Mouse (Mus musculus) macrophage (primary cell): ENCODE data around the gene Helz. TPM values are rescaled to one million over a fixed set of nuclear protein-coding genes. Genes with fewer than 3 reads are reported as not detected.

Source experiments
- H3K27ac ChIP-seq: fragments of 350-480 bp; formaldehyde crosslinking; 2 replicates; pipeline ENCODE4 v1.9.0; 2021
- H3K36me3 ChIP-seq: fragments of 350-480 bp; formaldehyde crosslinking; 2 replicates; pipeline ENCODE4 v1.9.0; 2021; ENCODE audit errors: inconsistent target
- H3K4me3 ChIP-seq: fragments of 350-480 bp; formaldehyde crosslinking; 2 replicates; pipeline ENCODE4 v1.9.0; 2021; ENCODE audit errors: inconsistent target
- H3K79me2 ChIP-seq: fragments of 350-480 bp; formaldehyde crosslinking; 2 replicates; pipeline ENCODE4 v1.9.0; 2021; ENCODE audit errors: inconsistent target
- WGBS: methylation state at CpG from one replicate; pipeline ENCODE4 v1.1.7; 2026; ENCODE audit warnings: inconsistent platforms; ENCODE audit not compliant: missing documents; 5-methylcytosine and 5-hydroxymethylcytosine counted together
- polyA plus RNA-seq: library from polyadenylated mRNA; stranded (reverse); fragments of 250-400 nt; gene quantifications from 3 replicates; pipeline ENCODE4 v1.2.4, GENCODE M21; 2018; ENCODE audit warnings: inconsistent platforms

Helz gene
- polyA plus RNA-seq, 1 experiment from 2014 or later, result 26.0 TPM

DNA sequence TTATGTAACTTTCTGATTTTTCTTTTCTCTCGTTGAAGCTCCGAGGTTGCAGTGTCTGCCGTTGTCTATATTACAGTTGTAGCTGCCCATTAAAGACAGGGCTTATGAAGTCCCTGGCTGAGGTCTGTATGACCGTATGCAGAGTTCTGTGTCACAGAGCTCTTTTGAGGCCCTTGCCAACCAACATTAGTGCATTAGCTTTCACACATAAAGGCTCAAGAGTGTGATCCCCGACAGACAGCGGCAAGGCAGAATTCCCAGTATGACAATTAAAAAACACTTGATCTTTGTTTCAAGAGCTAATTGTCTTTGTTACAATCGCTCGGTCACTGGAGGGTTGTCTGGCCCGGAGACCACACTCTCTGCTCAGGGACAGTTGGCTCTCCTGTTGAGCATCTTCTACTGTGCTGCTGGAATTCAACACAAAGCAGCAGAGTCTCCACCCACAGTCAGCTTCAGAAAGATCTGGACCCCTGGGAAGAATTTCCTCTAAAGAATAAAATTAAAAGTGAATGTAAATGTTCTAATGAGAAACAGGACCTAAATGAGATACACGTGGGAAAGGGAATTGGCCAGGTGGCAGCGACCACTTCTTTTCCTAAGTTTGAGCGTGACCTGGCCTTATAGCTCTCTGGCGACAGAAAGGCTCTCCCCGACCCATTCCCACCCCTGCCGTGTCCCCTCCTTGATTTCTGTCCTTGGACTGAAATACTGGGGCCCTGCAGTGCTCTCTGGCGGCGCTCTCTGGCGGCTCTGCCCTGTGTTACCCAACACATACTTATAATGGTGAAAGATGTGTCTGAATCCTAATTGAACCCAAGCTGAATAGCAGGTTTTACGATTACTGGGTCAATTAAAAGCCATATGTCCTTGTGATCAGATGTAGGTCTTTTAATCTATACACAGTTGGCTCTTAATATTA, 136.1 kb downstream of the Helz start:
- 94% methylated on average over 19 of the region's 19 CpGs for WGBS
- Histone ChIP-seq H3K27ac (no peak overlapping the region), H3K79me2 (no peaks in the 10 kb centered on the region), H3K36me3 (peaks cover 35% of the 10 kb centered on the region), H3K4me3 (no peak overlapping the region)

DNA sequence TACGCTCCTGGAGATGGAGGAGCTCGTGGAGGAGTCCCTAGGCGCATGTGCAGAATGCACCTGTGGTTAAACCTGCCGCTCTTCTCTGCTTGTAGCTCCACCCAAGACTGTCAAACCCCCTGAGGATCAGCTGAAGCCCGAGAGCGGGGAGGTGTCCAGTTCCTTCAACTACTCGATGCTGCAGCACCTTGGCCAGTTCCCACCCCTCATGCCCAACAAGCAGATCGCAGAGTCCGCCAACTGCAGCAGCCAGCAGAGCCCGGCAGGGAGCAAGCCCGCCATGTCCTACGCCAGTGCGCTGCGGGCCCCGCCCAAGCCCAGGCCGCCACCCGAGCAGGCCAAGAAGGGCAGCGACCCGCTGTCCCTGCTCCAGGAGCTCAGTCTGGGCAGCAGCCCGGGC, 138.6 kb downstream of the Helz start:
- H3K79me2 ChIP-seq, result no peaks in the 10 kb centered on the region
- peaks cover 35% of the 10 kb centered on the region for H3K36me3 ChIP-seq
- WGBS, result 94% methylated on average over 20 of the region's 20 CpGs
- H3K27ac ChIP-seq, result no peak overlapping the region
- H3K4me3 ChIP-seq, result no peak overlapping the region

DNA sequence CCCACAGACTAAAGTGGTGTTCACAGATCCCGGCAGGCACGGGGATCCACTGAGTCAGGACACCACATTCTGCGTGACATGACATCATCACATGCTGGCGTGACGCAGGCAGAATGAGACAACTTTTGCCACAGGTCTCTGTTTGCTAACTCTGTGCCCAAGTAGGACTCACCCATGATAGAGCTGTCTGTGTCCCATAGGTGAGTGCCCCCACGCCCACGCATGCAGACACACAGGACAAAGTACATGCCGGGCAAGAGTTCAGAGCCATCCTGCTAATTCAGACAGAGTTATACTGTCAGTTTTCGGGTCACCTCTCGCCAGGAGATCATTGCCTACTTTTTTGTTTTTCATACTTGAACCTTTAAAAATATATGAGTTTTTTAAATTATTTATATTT, 140.8 kb downstream of the Helz start:
- Histone ChIP-seq H3K36me3 (peaks cover 35% of the 10 kb centered on the region), H3K27ac (no peak overlapping the region), H3K4me3 (no peak overlapping the region), H3K79me2 (no peaks in the 10 kb centered on the region)
- WGBS, result 93% methylated on average over 10 of the region's 10 CpGs

DNA sequence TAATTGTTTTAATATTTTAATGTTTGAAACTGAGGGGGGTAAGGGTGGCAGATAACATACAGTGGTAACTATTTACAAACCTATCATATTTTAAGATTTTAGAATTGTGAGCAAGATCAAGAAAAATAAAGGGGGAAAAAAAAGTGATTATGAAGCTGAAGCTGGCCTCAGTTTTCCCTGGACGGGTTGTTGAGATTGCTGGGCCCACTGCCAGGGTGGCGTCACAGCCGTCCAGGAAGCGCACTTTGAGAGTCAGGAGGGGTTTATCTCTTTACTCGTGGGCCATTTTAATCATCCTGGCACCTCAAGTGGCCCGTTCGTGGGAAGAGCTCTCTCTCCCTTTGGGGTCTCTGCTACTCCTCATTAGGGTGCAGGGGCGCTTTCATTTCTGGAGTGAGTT, 143.8 kb downstream of the Helz start:
- Histone ChIP-seq H3K27ac (no peak overlapping the region), H3K4me3 (no peak overlapping the region), H3K79me2 (no peaks in the 10 kb centered on the region), H3K36me3 (peaks cover 9% of the 10 kb centered on the region; the same call in 1 of the 2 replicates)
- WGBS, result 83% methylated on average over 8 of the region's 8 CpGs

DNA sequence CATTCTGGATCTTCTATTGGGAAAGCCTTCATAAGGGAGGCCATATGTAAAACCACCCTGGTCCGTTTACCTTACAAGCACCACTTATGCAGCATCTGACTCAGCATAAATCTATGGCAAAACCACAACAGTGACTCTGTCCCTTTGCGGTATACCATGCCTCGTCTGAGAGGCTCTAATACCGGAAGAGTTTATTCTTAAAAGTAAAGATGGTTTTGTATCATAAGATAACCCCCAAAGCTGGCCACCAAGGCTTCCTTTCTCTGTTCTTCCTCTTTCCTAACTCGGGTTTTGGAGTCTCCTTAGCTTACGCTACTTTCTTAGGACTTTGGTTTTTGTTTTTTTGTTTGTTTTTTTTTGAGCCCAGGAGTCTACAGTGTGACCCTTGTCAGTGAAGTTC, 145.6 kb downstream of the Helz start:
- WGBS, result 1% methylated on average over 6 of the region's 6 CpGs
- H3K79me2 ChIP-seq, result no peaks in the 10 kb centered on the region

DNA sequence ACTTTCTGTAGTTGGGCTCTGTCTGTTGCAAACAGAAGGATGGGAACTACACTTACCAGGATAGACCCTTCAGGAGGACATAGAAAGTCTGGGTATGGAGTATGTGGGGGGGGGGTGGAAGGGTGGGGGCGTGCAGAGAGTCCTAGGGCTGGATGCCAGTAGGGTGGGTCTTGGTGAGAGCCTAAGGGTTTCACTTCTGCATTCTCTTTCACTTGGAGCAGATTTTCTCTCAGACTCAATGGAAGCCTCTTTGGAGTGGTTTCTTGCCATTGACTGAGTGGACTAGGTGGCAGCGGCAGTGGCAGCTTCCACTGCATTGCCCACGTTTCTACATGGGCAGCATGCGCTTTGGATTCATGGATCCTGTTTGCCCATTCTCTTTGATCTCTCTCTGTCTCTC, 152.2 kb downstream of the Helz start:
- no peaks in the 10 kb centered on the region for H3K79me2 ChIP-seq
- WGBS, result 37% methylated on average over 4 of the region's 4 CpGs
- no peak overlapping the region for H3K27ac ChIP-seq
- H3K4me3 ChIP-seq, result no peak overlapping the region
- no peaks in the 10 kb centered on the region for H3K36me3 ChIP-seq

More for the DNA sequence above, 145.6 kb downstream of the Helz start:
- Histone ChIP-seq H3K36me3 (peaks cover 5% of the 10 kb centered on the region; the same call in 1 of the 2 replicates), H3K27ac (no peak overlapping the region), H3K4me3 (no peak overlapping the region)

DNA sequence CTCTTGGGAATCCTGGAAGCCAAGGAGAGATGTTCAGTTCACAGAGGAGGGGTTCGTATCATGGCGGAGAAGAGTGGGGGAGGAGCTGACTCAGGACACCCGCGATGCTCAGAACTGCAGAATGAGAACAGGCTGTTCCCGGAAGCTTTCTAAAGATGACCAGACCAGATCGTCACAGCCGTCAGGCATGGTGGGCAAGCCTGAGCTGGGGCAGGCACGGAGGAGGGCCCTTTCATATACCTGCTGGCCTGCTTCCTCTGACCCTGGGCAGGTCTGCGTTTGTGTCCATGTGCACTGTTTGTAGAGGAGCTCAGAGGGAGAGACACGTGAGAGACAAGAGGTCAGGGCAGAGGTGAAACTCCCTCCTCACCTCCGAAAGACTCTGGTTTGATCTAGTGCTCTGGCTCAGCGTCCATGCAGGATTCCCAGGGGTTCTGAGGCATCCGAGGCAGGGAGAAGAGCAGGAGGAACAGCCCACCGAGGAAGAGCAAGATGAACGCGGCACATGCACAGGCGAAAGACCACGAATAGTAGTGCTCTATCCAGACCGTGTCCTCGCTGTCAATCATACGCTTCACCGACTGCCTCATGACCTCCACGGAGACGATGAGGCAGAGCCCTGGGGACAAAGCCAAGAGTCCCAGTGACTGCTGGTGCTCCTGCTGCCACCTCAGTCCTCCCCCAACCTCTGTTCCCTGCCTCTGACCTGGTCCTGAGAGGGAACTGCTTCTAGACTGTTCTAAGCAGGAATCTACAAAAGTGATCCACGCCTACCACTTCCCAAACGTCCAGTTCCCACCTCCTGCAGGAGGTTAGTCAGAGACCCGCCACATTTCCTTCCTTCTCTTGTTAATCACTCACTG, 155.8 kb downstream of the Helz start:
- no peaks in the 10 kb centered on the region for H3K79me2 ChIP-seq
- no peaks in the 10 kb centered on the region for H3K36me3 ChIP-seq
- WGBS, result 68% methylated on average over 27 of the region's 27 CpGs
- H3K27ac ChIP-seq, result no peak overlapping the region
- H3K4me3 ChIP-seq, result no peak overlapping the region

DNA sequence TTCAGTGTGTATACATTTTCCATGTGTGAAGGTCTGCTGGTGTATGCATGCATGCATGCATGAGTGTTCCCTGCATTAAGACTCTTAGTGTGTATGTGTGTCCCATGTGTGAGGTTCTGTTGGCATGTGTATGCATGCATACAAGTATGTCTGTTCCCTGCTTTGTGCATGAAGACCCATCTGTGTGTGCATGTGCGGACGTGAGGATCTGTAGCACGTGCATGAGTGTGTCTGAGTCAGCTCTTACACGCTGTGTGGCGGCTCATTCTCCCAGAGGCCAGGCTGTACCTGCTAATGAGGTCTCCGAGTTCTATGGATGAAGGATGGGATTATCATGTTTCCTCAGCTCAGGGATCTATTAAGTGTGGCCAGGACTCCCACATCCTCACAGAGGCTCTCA, 157.3 kb downstream of the Helz start:
- 91% methylated on average over 6 of the region's 6 CpGs for WGBS
- H3K79me2 ChIP-seq, result no peaks in the 10 kb centered on the region
- H3K4me3 ChIP-seq, result no peak overlapping the region
- no peaks in the 10 kb centered on the region for H3K36me3 ChIP-seq
- no peak overlapping the region for H3K27ac ChIP-seq

DNA sequence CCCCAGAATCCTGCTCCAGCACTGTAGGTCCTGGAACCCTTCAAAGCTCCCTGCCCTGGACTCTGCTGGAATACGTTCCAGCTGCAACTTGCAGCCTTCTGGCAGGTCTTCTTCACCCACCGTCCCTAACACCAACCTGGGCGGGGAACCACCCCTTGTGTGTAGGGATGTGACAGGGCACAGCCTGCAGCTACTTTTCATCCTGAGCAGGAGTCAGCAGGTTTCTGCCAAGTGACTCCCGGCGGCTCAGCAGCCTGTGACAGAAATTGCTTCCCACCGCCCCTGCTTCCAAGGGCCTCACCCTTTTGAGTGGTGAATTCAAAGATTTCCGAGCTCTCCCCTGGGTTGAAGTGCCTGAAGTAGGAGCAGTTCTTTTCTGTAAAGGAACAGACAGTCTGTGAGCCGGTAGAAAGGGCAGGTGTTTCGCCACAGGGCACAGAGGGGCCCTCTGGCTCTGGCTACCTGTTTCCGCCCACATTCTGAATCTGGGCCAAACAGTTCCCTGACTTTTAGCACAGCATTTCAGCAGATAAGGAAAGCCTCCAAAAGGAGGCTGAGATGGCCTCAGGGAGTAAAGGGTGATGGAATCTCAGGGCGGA, 157.8 kb downstream of the Helz start:
- 85% methylated on average over 11 of the region's 11 CpGs for WGBS

DNA sequence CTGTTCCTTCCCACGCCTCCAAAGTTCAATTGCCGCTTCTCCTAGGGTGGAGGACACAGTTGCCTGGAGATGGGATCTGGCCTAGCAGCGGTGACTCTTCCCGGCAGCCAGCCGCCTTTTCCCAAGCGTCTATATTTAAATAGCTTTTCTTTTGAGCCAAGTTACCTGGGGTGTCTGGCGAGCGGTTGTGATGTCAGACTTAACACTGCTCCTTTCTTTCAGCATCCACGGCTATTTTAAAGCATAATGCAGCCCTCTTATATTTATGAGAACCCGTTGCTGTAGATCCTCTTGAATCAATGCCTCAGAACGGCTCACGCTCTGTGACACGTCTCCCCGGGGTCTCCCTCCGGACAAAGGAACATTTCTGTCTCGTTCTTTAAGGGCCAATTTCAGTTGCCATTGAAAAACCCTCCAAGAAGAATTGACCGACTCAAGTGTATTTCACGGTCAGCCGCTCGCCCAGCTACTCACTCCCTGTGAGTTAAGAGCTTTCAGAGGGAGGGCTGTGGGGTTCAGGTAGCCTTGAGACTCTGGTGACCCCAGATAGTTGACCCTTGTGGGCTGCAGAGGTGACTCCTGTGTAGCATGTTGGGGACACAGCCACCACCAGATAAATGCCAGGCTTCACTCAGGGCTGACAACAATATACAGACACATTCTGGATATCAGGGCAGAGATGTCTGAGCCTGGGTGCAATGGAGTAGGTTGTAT, 160.3 kb downstream of the Helz start:
- Histone ChIP-seq H3K27ac (no peak overlapping the region), H3K36me3 (no peaks in the 10 kb centered on the region), H3K79me2 (no peaks in the 10 kb centered on the region), H3K4me3 (no peak overlapping the region)
- 91% methylated on average over 20 of the region's 20 CpGs for WGBS

More for the DNA sequence above, 157.8 kb downstream of the Helz start:
- Histone ChIP-seq H3K36me3 (no peaks in the 10 kb centered on the region), H3K79me2 (no peaks in the 10 kb centered on the region), H3K4me3 (no peak overlapping the region), H3K27ac (no peak overlapping the region)

DNA sequence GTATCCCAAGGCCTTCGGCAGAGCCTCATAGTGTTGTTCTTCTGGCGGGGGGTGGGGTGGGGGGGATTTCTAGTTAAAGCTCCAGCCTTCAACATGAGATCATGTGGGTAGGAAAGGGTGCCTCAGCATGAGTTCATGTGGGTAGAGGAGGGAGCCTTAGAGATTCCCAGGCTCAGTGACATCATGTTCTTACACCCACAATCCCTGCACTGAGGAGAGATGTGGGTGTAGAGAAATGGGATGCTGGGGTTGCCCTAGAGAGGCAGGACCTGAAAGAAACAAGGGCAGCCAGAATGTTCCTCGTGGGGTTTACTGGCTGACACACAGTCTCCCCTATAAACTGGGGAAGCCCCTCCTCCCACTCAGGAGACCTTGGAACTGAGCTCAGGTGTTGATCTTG, 162.6 kb downstream of the Helz start:
- H3K27ac ChIP-seq, result no peak overlapping the region
- no peaks in the 10 kb centered on the region for H3K79me2 ChIP-seq
- no peaks in the 10 kb centered on the region for H3K36me3 ChIP-seq
- H3K4me3 ChIP-seq, result no peak overlapping the region
- 97% methylated on average over 3 of the region's 3 CpGs for WGBS

DNA sequence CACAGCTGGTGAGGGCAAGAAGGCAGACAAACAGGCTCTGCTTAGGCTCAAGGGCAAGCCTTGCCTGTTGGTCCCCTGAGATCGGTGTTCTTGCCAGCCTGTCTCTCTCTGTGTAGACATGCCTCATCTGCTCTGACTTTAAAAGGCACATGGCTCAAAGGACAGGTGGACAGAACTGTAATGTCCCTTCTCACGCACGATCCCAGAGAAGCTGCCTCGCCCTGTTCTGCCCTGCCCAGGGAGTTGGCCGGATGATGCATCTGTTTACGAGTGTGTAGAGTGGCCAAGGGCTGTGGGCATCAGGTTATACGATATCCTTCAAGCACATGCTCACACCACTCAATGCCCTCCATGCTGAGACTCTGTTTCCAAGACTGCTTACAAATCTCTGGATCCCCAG, 166.6 kb downstream of the Helz start:
- no peak overlapping the region for H3K4me3 ChIP-seq
- no peak overlapping the region for H3K27ac ChIP-seq
- 96% methylated on average over 7 of the region's 7 CpGs for WGBS
- H3K36me3 ChIP-seq, result no peaks in the 10 kb centered on the region
- no peaks in the 10 kb centered on the region for H3K79me2 ChIP-seq

DNA sequence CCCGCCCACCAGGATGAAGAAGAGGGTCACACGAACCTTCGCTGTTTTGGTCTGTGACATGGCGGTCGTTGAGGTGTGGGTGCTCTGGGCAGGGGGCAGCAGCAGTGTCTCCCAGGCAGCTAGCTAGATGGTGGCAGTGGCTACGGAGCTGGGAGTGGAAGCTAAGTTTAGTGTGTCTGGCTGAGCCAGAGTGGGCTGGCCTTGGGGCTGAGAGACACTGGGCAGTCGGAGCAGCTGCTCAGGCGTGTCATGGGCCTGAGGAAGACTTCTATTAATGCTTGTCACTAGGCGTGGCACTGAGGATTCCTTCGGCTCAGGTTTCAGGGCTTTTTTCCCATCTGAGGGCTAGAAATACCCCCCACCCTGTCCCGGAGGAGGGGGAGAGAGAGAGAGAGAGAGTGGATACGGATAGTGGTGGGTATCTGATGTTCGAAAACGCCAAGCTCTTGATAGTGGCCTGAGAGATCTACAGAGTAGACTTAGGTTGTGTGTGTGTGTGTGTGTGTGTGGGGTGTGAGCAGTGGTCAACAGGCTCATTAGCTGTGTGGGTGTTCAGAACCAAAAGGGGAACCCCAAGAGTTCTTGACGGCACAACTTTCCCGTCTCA, 168.7 kb downstream of the Helz start, which contains the start of gene Cacng1:
Cacng1 (minus strand) TSS at position 191 of the 607 bp plus-strand sequence.
- WGBS, result 88% methylated on average over 15 of the region's 16 CpGs

More for the DNA sequence above, 168.7 kb downstream of the Helz start, which contains the start of gene Cacng1:
- Histone ChIP-seq H3K27ac (no peak within 1 kb of the TSS), H3K36me3 (no peaks in the 10 kb centered on the region), H3K79me2 (no peaks in the 10 kb centered on the region), H3K4me3 (no peak within 1 kb of the TSS)
